Mouse (Mus musculus) ES-E14 (cell line): ENCODE measurements at regions not wholly inside any gene's neighbourhood (a gene's known extent, or its start where the extent isn't known, plus 50 kb on each side); places are given as distances from the start of the nearest gene placed in this dataset.
A peak's percentile ranks its signal among the peaks of the same experiment; 100 is the strongest.
"Not testable (repeated sequence)": the region's sequence is repeated elsewhere in the genome, so short reads cannot be mapped to it uniquely, and the experiment has no call there.

Experiments
- DNase-seq: peaks from one replicate; pipeline ENCODE4 v3.0.0-alpha.2; 2013; ENCODE audit warnings: low read depth, low spot score
- H3K27ac ChIP-seq: 2 replicates; pipeline ENCODE4 v1.5.1; 2012; ENCODE audit warnings: low read depth, mild to moderate bottlenecking, low read length, moderate library complexity, mixed read lengths; ENCODE audit not compliant: poor library complexity, insufficient read depth, severe bottlenecking
- H3K36me3 ChIP-seq: 2 replicates; pipeline ENCODE4 v1.6.1; 2012; ENCODE audit warnings: mild to moderate bottlenecking, low read length, moderate library complexity, mixed read lengths; ENCODE audit not compliant: control insufficient read depth, poor library complexity, insufficient read depth, severe bottlenecking
- H3K4me1 ChIP-seq, 2 experiments: fragments of 150-350 bp in 1 of 2; sonication (generic) in 1 of 2; 2 replicates each; pipeline ENCODE4 v1.6.1; 2012; ENCODE audit warnings: low read length in 2 of 2, mild to moderate bottlenecking in 1 of 2, mixed read lengths in 1 of 2; ENCODE audit not compliant: control insufficient read depth in 2 of 2, insufficient read depth in 2 of 2, poor library complexity in 1 of 2
- H3K4me3 ChIP-seq, 2 experiments: fragments of 150-350 bp in 1 of 2; sonication (generic) in 1 of 2; 2 replicates each; pipeline ENCODE4 v1.5.1; 2012; ENCODE audit warnings: low read length in 2 of 2, low read depth in 1 of 2, mild to moderate bottlenecking in 1 of 2, mixed read lengths in 1 of 2; ENCODE audit not compliant: insufficient read depth in 1 of 2, poor library complexity in 1 of 2, severe bottlenecking in 1 of 2
- H3K9ac ChIP-seq: 2 replicates; pipeline ENCODE4 v1.6.1; 2012; ENCODE audit warnings: low read depth, mild to moderate bottlenecking, low read length, mixed read lengths; ENCODE audit not compliant: poor library complexity, insufficient read depth, severe bottlenecking
- H3K9me3 ChIP-seq: fragments of 150-350 bp; sonication (generic); 2 replicates; pipeline ENCODE4 v1.6.1; 2012; ENCODE audit warnings: low read depth, mild to moderate bottlenecking, low read length; ENCODE audit not compliant: control insufficient read depth, insufficient read depth
- CHD2 ChIP-seq: IDR thresholded peaks from 2 replicates; pipeline ENCODE4 v1.6.1; 2014; ENCODE audit warnings: mild to moderate bottlenecking, low read depth, low read length, inconsistent platforms
- HCFC1 ChIP-seq: IDR thresholded peaks from 2 replicates; pipeline ENCODE4 v1.6.1; 2012; ENCODE audit warnings: low read length, inconsistent platforms, borderline replicate concordance; ENCODE audit not compliant: insufficient read depth
- MAFK ChIP-seq: IDR thresholded peaks from 2 replicates; pipeline ENCODE4 v1.6.1; 2014; ENCODE audit warnings: mild to moderate bottlenecking, low read depth, low read length, inconsistent platforms; ENCODE audit not compliant: insufficient read depth
- ZC3H11A ChIP-seq: IDR thresholded peaks from 2 replicates; pipeline ENCODE4 v1.6.1; 2012; ENCODE audit warnings: low read depth, mild to moderate bottlenecking, inconsistent platforms, low read length, borderline replicate concordance
- ZNF384 ChIP-seq: IDR thresholded peaks from 2 replicates; pipeline ENCODE4 v1.6.1; 2012; ENCODE audit warnings: low read depth, low read length, inconsistent platforms
- in situ Hi-C, 2 experiments: fragments of 600-800 bp; cut with MboI; formaldehyde crosslinking; loops; one replicate each; pipeline ENCODE4 v1.15.1; 2025; ENCODE audit warnings: low sequenced_read_pairs in 2 of 2, inconsistent platforms in 1 of 2; ENCODE audit not compliant: unreplicated experiment in 2 of 2

DNA sequence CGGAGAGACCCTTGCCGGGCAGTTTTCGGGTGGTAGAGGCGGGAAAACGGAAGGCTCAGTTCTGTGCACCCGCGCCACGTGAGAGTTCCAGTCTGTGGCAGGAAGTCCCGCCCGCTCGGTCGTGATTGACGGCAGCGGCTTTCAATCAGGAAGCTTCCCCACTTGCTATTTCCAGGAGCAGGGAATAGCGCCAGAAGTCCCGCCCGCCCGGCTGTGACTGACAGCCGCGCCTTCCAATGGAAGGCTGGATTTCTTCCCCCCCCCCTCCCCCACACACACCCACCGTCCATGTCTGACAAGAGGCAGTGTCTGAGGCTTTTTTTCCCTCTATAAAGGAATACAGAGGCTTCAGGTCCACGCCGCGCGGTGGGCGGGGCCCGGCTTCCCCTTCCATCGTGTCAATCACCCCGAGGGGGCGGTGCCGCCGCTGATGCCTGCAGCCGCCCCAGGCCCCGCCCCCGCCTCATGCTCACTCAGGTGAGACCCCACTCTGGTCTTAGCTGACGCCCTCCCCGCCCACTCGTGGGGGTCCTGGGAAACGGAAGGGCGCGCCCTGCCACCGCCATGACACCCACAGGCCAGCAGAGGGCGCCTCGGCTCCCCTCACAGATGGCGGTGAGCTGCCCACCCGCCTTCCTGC lies 2590.2 kb downstream of the Gm37988 start:
- Histone ChIP-seq H3K9ac (peak overlapping the region; percentile 99), H3K9me3 (no peaks in the 10 kb centered on the region), H3K36me3 (no peaks in the 10 kb centered on the region), H3K27ac (peak overlapping the region; percentile 95), H3K4me1 (peaks cover 0 to 3% of the 10 kb centered on the region in 2 experiments; a peak in 1 of 4 replicates), H3K4me3 (peak overlapping the region; percentile 97 to 99)
- peak; percentile 96 for DNase-seq
- in situ Hi-C loops: no loop called here
- TF ChIP-seq CHD2 (peak; percentile 85; the same call in 1 of the 2 replicates), HCFC1 (peak; percentile 77; the same call in 1 of the 2 replicates), ZC3H11A (no peak), ZNF384 (peak; percentile 68; the same call in 1 of the 2 replicates), MAFK (no peak)

DNA sequence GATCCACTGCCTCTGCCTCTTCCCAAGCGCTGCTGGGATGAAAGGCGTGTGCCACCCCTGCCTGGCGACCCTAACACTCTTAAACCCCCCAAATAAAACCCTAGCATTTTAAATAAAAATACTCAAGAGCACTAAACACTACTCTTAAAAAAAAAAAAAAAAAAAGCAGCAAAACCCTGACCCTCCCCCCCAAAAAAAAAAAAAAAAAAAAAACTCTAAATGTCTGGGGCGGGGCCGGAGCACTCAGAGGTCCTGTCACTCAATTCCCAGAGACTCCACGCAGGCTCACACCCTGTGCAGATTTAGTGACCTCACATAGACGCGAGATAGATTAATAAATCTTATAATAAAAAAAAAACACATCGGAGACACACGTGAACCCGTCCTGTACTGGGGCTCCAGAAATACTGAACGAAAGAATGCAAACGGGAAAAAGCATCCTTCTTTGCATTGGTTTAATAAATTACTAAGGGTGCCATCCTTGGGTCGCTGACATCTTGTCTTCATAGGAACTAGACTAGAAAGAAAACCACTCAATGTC lies 2591.1 kb downstream of the Gm37988 start:
- H3K4me1 ChIP-seq: peaks cover 0 to 3% of the 10 kb centered on the region in 2 experiments; a peak in 1 of 4 replicates
- H3K4me3 ChIP-seq: peak overlapping the region; percentile 73 to 83
- no peaks in the 10 kb centered on the region for H3K9me3 ChIP-seq
- peak overlapping the region; percentile 89 for H3K27ac ChIP-seq
- no peak for DNase-seq
- TF ChIP-seq HCFC1: no peak
- TF ChIP-seq CHD2: no peak
- no peak for TF ChIP-seq MAFK
- TF ChIP-seq ZC3H11A: no peak
- TF ChIP-seq ZNF384: peak; percentile 93
- H3K9ac ChIP-seq: peak overlapping the region; percentile 82
- in situ Hi-C loops: no loop called here
- H3K36me3 ChIP-seq: no peaks in the 10 kb centered on the region

DNA sequence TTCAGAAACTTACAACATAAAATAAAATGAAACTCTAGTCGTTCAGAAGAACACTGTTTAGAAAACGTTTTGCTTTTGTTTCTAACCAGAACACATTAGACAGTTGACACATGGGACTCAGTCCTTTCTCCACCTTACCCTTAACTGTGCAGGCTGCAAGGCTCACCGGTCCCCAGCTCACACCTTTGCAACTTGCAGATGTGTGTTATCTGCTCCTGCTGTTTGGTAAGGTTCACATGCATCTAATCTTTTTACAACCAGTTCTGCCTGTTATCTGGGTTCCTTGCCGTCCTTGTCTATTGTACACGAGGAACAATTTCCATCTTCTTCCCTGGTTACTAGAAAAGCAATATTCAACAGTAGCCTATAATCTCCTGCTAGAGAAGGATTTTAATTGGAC lies 2598.0 kb downstream of the Gm37988 start:
- in situ Hi-C loops, H3K4me1 ChIP-seq, DNase-seq, H3K9me3 ChIP-seq, H3K27ac ChIP-seq, H3K4me3 ChIP-seq, H3K9ac ChIP-seq, H3K36me3 ChIP-seq: not testable (repeated sequence)

DNA sequence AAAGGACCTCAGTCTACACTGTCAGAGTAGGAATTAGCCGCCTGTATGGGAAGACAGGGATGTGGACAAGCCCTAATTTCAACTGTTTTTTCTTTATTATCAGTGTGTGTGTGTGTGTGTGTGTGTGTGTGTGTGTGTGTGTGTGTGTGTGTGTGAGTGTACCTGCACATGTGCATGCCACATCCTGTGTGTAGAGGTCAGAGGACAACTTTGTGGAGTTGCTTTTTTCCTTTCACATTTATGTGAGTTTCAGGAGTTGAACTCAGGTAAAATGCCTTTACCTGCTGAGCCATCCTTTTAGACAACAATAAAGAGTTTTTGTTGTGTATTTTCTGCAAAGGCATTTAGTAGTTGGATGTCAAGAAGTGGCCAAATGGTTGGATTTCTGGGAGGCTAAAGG lies 2606.8 kb downstream of the Gm37988 start:
- DNase-seq: no peak
- in situ Hi-C loops: no loop called here

DNA sequence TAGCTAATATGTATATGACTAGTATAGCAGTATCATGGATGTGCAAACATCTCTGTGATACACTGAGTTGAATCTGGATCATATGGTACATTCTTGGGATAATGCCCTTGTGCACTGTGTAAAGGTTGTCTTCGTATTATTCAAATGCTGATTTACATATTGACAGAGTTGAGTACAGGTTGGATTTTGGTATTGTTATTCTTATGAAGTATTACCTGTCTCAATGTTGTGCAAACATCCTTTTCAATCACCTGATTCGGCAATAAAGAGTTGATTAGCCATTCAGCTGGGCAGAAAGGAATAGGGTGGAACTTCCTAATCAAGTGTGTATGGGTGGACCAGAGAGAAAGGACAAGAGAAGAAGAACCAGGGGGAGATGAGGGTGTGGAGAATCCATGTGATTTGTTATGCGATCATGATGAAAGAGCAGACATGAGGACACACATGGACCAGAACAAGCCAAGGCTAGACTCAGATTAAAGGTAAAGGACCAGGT lies 2644.0 kb downstream of the Gm37988 start:
- DNase-seq: peak; percentile 17
- H3K4me1 ChIP-seq: no peaks in the 10 kb centered on the region; a peak in 1 of 4 replicates
- H3K4me3 ChIP-seq: no peak overlapping the region
- no peaks in the 10 kb centered on the region for H3K9me3 ChIP-seq
- no peak overlapping the region for H3K9ac ChIP-seq
- no peak overlapping the region for H3K27ac ChIP-seq
- no peaks in the 10 kb centered on the region for H3K36me3 ChIP-seq
- TF ChIP-seq MAFK (no peak), HCFC1 (no peak), ZC3H11A (no peak), ZNF384 (no peak), CHD2 (no peak)
- in situ Hi-C loops: no loop called here

More for the DNA sequence above, 2606.8 kb downstream of the Gm37988 start:
- Histone ChIP-seq H3K27ac (no peak overlapping the region), H3K9ac (no peak overlapping the region), H3K36me3 (no peaks in the 10 kb centered on the region), H3K4me1 (no peaks in the 10 kb centered on the region), H3K9me3 (no peaks in the 10 kb centered on the region), H3K4me3 (no peak overlapping the region)
- no peak for TF ChIP-seq ZNF384
- TF ChIP-seq MAFK: no peak
